Mouse (Mus musculus) liver, adult (tissue): ENCODE data around the gene Pex11a.

Experiments
- GATA4 ChIP-seq: IDR thresholded peaks from 2 replicates; pipeline ENCODE4 v1.6.1; 2014; ENCODE audit warnings: mild to moderate bottlenecking, low read length; ENCODE audit not compliant: insufficient replicate concordance

The Pex11a gene

DNA sequence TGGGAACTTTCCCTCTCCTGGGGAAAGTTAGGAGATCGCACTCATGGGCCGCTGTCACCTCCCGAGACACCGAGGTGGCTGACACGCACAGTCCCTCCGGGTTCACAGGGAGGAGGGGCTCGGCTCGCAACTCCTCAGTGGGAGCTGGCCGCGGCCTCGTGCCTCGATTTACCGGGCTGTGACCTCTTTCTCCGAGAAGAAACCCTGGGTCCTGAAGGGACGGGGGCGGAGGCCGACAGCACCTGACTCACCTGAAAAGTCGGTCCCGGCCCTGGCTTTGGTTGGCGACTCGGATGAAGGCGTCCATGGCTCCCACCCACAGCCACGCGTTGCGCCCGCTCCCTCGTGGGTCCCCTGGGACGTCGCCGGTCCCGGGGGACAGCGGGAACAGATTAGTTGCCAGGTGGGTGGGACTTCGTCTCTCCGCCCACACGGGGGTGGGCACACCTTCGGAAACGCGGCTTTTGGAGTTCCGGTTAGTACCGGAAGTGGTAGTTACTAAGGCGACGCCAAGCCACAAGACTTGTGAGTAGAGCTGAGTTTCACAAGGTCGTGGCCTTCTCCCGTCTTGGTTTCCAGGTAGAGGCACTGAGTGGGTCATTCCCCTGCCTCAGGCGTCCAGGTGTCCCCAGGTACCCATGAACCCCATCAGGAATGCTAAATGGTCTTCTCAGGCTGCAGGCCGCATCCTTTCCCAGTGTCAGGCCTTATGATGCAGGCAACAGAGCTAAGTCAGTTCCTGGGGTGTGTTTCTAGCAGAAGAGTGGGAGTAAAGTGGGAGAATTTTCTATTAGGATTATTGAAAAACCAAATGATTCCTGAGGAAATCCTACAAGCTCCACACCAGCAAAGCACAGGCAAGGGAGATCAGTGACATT is at the start of gene Pex11a, which contains the start of gene Wdr93:
Gene Pex11a (minus strand): TSS at position 473 of the 878 bp plus-strand sequence.
Gene Wdr93 (plus strand): TSS at position 505 of the 878 bp plus-strand sequence.
- peak; percentile 26; the same call in 1 of the 2 replicates for TF ChIP-seq GATA4

GRCm38 (mm10) chr7:79786295-79786694 is 43.4 kb upstream of the Pex11a start:
- no peak for TF ChIP-seq GATA4

GRCm38 (mm10) chr7:79782516-79782855 is 39.6 kb upstream of the Pex11a start:
- no peak for TF ChIP-seq GATA4

DNA sequence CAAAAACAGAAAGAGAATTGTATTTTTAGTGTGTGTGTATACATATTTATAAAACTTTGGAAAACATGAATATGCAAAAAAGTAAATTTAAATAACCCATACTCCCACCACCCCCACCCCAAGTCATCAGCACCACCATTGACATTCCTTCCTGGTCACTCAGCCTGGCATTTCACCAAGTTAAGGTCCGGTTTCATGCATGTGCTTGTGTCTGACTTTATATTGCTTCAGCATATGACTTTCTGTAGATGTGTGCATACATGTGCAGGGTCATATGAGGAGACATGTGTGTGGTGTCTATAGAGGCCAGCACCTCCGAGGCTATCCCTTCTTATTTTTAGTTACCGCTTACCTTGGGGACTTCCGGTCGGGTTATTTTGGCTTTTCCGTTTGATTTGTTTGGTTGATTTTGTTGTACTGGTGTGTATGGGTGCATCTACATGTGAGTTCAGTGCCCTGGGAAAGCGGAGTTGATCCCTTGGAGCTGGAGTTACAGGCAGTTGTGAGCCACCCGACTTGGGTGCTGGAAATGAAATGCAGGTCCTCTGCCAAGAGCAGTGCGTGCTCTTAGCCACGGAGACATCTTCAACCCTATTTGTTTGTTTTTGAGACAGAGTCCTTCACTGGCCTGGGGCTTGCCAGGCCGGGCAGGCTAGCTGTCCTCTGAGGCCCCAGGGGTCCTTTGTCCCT is 39.0 kb upstream of the Pex11a start:
- TF ChIP-seq GATA4 = peak; percentile 5; the same call in 1 of the 2 replicates

- TF ChIP-seq GATA4 = peak; percentile 80; the same call in 1 of the 2 replicates
Observed at GRCm38 (mm10) chr7:79780647-79781626, 38.0 kb upstream of the Pex11a start.

DNA sequence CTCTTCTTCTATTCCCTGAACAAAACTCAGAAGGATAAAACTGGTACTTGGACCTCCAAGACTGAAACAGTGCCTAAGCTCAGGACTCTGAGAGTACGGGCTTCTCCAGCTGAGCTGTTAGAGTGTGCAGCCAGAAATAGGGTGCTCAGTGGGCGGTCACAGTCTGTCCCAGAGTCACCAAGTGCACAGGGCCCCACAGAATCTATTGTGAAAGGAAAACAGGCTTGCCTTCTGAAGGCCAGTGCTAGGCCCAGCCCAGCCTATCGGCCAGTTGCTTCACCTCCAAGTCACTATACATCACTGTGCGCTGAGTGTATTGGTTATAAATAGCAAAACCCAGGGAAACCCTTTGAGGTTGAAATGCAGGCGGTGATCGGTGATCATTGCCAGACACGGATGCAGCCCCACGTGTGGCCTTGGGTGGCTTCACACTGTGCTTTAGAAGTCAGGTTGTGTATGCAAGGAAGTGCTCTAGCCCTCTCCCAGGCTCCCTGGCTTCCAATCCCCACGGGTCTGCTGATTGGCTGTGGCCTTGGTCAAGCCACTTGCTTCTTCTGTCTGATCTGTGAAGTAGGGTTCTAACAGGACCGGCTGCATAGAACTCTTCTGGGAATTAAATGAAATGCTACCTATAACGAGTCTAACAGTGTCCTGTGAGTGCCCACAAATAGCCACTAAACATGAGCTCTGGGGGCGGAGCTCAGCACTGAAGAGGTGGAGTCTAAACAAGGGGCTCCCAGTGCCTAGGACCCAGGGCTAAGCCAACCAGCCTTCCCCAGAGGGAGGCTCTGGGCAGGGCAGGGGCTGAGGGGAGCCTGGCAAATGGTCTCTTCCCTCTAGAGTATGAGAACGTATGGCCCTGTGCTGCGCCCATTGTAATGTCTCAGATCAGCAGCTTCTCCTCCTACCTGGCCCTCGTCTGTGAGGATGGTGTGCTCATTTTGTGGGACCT is 28.9 kb upstream of the Pex11a start:
- no peak for TF ChIP-seq GATA4

DNA sequence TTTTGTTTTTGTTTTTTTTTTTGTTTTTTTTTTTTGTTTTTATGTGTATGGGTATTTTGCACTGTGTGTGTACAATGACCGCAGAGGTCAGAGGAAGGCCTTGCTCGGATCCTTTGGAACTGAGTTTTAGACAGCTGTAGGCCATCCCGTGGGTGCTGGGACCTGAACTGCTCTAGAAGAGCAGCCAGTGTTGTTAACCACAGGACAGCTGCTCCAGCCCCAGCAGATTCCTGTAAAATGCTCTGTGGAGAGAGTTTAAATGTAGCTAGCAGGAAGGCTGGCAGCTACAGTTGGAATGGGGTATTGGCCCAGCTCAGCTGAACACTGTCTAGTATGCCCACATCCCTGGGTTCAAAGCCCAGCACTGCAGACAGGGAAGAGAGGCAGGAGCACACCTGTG is 26.7 kb upstream of the Pex11a start:
- no peak for TF ChIP-seq GATA4

GRCm38 (mm10) chr7:79765991-79766390 is 23.1 kb upstream of the Pex11a start:
- TF ChIP-seq GATA4 = no peak

DNA sequence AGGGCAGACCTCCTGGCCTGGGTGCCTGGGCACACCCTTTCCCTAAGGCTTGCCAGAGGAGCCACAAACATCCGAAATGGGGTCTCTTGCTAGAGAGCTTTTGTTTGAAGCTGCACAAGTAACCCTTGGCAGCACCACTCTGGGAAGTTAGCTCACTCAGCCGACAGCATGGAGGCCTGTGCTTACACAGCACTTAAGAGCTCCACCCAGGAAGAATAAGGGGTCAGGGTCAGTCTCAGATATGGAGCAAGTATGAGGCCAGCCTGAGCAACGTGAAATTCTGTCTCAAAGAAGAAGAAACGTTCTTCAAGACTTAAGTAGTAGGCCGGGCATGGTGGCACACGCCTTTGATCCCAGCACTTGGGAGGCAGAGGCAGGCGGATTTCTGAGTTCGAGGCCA is 19.2 kb upstream of the Pex11a start:
- TF ChIP-seq GATA4 = no peak

- no peak for TF ChIP-seq GATA4
Observed at GRCm38 (mm10) chr7:79761124-79761876, 18.4 kb upstream of the Pex11a start.

- no peak for TF ChIP-seq GATA4
Observed at GRCm38 (mm10) chr7:79759766-79760165, 16.8 kb upstream of the Pex11a start.

DNA sequence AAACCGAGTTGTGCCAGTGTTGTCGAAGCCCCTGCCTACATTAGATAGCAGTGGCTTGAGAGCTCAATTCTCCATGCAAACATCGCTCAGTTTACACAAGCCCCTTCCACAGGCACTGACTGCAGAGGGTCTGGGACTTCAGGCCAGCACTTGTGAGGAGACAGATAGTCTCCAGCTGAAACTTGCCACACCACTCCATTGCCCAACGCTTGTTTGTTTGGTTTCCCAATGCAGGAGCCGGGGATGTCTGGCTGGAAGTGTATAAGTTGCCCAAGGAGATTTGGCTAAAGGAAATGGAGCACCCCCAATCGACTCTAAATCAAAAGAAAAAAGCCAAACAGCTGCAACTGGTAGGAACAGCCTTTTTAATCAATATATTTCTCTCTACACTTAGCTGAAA is 15.2 kb upstream of the Pex11a start:
- TF ChIP-seq GATA4 = no peak

- no peak for TF ChIP-seq GATA4
Observed at GRCm38 (mm10) chr7:79756334-79756733, 13.4 kb upstream of the Pex11a start.
